Mouse (Mus musculus) thymus, adult 18-20 months (tissue): Measurements from ENCODE around the gene 4933416C03Rik.

ENCODE experiments used
- DNase-seq, 2 experiments: peaks; one replicate each; pipeline ENCODE4 v3.0.0; 2022; ENCODE audit warnings: mixed read lengths in 2 of 2

Gene 4933416C03Rik

GRCm38 (mm10) chr10:116075954-116076353 lies 37.8 kb downstream of the 4933416C03Rik start:
- DNase-seq = no peak
